Mouse (Mus musculus): ENCODE measurements at regions not wholly inside any gene's neighbourhood (a gene's known extent, or its start where the extent isn't known, plus 50 kb on each side); places are given as distances from the start of the nearest gene placed in this dataset.

- no peak for TF ChIP-seq POLR2A (IDR thresholded peaks at IDR 0.05; ENCODE audit: insufficient read length, low read depth)
- no peak for TF ChIP-seq TCF3 (IDR thresholded peaks at IDR 0.05; ENCODE audit: insufficient read length, low read depth)
- TF ChIP-seq REST (IDR thresholded peaks at IDR 0.05; ENCODE audit: insufficient read depth, insufficient read length): no peak
Observed at GRCm38 (mm10) chr17:9223097-9223496, 198.8 kb upstream of the Gm17728 start.

Data from myocyte (in vitro differentiated cells).